Mouse (Mus musculus): ENCODE measurements around the gene Gpc4.

The Gpc4 gene

DNA sequence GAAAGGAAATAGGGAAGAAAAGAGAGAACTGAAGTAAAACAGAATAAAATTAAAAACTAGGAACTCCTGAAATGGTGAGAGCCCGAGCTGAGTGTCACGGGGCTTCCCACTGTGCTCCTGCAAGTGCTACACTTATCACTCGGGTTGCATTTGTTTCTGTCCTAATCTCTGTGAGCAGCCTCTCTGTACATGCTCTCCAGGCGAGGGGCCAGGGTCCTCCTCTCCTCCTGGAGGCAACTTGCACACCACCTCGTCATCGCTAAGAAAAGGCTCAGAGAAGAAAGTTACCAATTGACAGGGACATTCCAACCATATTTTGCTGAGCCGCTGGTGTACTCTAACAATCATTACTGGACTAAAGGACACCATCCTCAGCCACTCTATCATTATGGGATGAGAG, 14.0 kb downstream of the Gpc4 start:
- DNase-seq (ENCODE audit: low read depth, low spot score) = no peak

GRCm38 (mm10) chrX:52145563-52145962, 19.5 kb downstream of the Gpc4 start:
- no peak for DNase-seq (ENCODE audit: low read depth, low spot score)

DNA sequence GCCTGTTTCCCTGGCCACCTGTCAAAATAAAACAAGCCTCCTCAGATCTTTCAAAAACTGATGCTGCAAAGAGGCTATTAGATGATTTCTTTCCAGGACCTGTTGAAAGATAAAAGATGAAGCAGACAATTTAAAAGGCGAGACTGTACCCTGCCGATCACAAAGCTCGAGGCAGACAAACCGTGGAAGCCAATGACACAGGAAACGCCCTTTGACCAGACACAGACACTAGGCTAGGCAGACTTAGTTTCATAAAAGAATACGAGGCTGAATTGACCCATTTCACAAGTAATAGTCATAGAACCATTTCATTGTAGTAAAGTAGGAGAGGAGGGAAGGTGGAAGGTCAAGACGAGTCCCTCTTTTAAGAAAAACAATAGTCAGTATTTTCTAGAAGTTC, 20.6 kb downstream of the Gpc4 start:
- no peak for DNase-seq (ENCODE audit: low read depth, low spot score)

DNA sequence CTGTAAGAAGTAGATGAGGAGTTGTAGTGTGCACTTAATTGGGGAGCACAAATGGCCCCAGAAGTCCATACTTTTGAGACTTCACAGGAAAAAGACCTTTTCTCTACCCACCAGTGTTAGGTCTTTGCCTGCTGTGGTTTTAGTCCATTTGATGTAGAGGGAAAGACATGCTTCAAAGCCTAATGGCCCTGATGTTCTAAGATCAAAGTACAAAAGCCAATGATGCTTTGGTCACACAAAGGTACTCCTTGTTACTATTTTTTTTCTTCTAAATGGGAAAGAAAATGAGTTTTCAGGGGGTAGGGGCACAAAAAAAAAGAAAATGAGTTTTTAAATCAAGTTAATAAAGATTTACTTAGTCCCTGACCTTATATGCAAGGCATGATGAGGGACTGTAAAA, 24.7 kb downstream of the Gpc4 start:
- no peak for DNase-seq (ENCODE audit: low read depth, low spot score)

- DNase-seq (ENCODE audit: low read depth, low spot score) = no peak
These were observed 26.5 kb downstream of the Gpc4 start for GRCm38 (mm10) chrX:52138461-52139075.

DNA sequence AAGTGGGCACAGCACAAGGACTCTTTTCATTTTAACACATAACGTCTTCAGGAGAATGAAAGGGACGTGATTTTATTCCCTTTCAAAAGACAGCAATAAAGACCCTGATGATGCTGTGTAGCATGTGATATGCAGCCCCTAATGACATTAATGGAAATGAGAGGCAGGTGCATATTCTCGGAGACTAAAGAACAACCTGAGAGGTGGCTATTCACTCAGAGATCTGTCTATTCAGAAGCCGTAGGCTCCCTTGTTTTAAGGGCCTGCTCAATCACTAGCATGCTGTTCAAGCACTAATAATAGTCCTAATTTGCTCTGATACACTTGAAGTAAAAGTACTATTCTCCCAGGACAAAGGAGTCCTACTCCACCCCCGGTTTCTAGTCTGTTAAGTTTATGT, 27.0 kb downstream of the Gpc4 start:
- no peak for DNase-seq (ENCODE audit: low read depth, low spot score)

GRCm38 (mm10) chrX:52136525-52136924, 28.5 kb downstream of the Gpc4 start:
- no peak for DNase-seq (ENCODE audit: low read depth, low spot score)

- DNase-seq (ENCODE audit: low read depth, low spot score) = no peak
These were observed 35.4 kb downstream of the Gpc4 start for GRCm38 (mm10) chrX:52129604-52130003.

- DNase-seq (ENCODE audit: low read depth, low spot score) = no peak
These were observed 36.3 kb downstream of the Gpc4 start for GRCm38 (mm10) chrX:52128794-52129193.

- no peak for DNase-seq (ENCODE audit: low read depth, low spot score)
These were observed 51.4 kb downstream of the Gpc4 start for GRCm38 (mm10) chrX:52113651-52114050.

- DNase-seq (ENCODE audit: low read depth, low spot score) = no peak
These were observed 55.4 kb downstream of the Gpc4 start for GRCm38 (mm10) chrX:52109663-52110062.

- no peak for DNase-seq (ENCODE audit: low read depth, low spot score)
These were observed 56.1 kb downstream of the Gpc4 start for GRCm38 (mm10) chrX:52108966-52109365.

GRCm38 (mm10) chrX:52103771-52104170, 61.3 kb downstream of the Gpc4 start:
- no peak for DNase-seq (ENCODE audit: low read depth, low spot score)

- DNase-seq (ENCODE audit: low read depth, low spot score) = no peak
These were observed 63.1 kb downstream of the Gpc4 start for GRCm38 (mm10) chrX:52101940-52102339.

GRCm38 (mm10) chrX:52101445-52101844, 63.6 kb downstream of the Gpc4 start:
- no peak for DNase-seq (ENCODE audit: low read depth, low spot score)

- no peak for DNase-seq (ENCODE audit: low read depth, low spot score)
These were observed 77.2 kb downstream of the Gpc4 start for GRCm38 (mm10) chrX:52087726-52088348.

- no peak for DNase-seq (ENCODE audit: low read depth, low spot score)
These were observed 78.0 kb downstream of the Gpc4 start for GRCm38 (mm10) chrX:52086885-52087573.

- no peak for DNase-seq (ENCODE audit: low read depth, low spot score)
These were observed 81.5 kb downstream of the Gpc4 start for GRCm38 (mm10) chrX:52083557-52083956.

- no peak for DNase-seq (ENCODE audit: low read depth, low spot score)
These were observed 92.6 kb downstream of the Gpc4 start for GRCm38 (mm10) chrX:52072410-52072809.

DNA sequence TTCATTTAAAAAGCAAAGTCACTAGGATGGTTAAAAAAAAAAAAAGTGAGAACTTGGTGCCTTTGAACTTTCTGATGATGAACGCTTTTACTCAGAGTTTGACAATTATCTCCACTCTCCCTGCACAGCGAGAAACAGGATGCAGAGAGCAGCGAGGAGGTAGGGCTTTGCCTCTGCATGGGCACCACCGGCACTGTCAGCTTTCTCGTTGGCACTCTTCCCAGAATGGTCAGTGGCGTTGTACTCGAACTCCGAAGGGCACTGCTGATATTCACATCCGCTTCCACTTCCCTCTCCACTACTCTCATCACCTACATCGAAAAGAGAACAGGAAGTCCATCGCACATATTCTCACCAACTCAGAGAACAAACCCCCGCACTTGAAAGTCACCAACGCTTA, 111.6 kb downstream of the Gpc4 start:
- DNase-seq (ENCODE audit: low read depth, low spot score) = no peak

DNA sequence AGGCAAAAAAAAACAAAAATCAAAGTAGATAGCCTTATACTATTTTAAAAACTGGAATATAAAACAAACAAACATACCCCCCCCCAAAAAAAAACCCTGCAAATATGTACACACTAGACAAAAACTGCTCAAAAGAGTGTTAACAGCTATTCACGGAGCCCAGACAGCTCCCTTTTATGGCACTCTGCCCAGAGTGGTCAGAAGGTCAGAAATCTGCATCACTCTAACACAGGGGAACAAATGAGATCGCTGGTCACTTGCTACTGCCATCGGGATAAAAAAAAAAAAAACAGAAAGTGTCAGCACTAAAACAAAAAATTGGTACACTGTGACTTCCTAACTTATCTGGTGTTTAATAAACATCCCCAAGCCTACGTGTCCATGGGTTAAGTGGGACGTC, 113.0 kb downstream of the Gpc4 start:
- no peak for DNase-seq (ENCODE audit: low read depth, low spot score)

DNA sequence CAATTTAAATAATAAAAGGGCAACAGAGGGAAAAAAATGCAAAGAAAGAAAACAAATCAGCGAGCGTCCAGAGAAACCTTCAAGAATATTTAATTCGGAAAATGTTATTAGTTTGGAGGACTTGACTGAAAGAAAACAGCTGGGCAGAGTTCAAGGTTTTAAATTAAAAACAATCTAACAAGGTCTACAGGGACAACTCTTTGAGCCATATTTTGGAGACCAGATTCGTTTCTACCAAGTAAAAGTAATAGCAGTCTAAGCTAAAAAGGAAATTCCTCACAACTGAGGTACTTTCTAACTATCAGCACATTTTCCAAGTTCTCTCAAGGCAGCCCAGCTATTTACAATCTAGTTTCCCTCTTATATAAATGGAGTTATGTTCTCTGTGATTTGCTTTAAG, 114.1 kb downstream of the Gpc4 start:
- DNase-seq (ENCODE audit: low read depth, low spot score) = no peak

GRCm38 (mm10) chrX:52039875-52040274, 125.2 kb downstream of the Gpc4 start:
- DNase-seq (ENCODE audit: low read depth, low spot score) = no peak
